Mouse (Mus musculus): ENCODE data around the gene Gm6096. TPM values are rescaled to one million over a fixed set of nuclear protein-coding genes. Genes with fewer than 3 reads are reported as not detected.
"Not testable (repeated sequence)": the region's sequence is repeated elsewhere in the genome, so short reads cannot be mapped to it uniquely, and the experiment has no call there.

Gene Gm6096
- not detected in 2 replicates for polyA plus RNA-seq (2016; fragmentation: Nextera tagmentation; extraction: Ambion mirVana)

- Histone ChIP-seq H3K4me1 (no peaks in the 10 kb centered on the region), H3K4me3 (no peak within 1 kb of the TSS), H3K9ac (no peak within 1 kb of the TSS), H3K9me3 (replicated peaks) (no peaks in the 10 kb centered on the region), H3K36me3 (peaks cover 91% of the 10 kb centered on the region), H3K27ac (no peak within 1 kb of the TSS), H3K27me3 (replicated peaks) (no peaks in the 10 kb centered on the region), H3K4me2 (no peak within 1 kb of the TSS)
- ATAC-seq: no peak
- 89% methylated on average over 7 of the region's 7 CpGs for WGBS (ENCODE audit: insufficient replicate concordance)
These were observed at the start of gene Gm6096 for GRCm38 (mm10) chr7:34250738-34251137. TSS of gene Gm6096 (plus strand) at chr7:34251038.

DNA sequence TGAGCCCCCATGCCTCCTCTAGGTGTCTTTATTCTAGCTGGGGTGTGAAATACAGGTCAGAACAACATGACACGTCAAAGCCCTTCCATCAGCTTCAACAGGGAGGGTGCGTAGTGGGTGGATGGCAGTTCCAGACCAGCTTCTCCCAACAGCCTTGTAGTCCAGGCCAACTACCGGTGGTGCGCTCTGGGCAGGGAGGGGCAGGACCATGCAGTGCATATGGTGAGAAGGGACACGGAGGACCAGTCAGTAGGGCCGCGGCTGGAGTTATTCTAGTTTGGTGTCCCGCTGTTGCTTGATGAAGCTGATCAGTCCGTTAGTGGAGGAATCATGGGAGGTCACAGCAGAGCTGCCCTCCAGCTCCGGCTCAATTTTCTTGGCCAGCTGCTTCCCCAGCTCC, 48.7 kb upstream of the Gm6096 start:
- H3K4me1 ChIP-seq; H3K4me2 ChIP-seq; H3K9ac ChIP-seq; H3K4me3 ChIP-seq; ATAC-seq; H3K9me3 ChIP-seq (replicated peaks); H3K27ac ChIP-seq; H3K27me3 ChIP-seq (replicated peaks): not testable (repeated sequence)
- H3K36me3 ChIP-seq: peaks cover 69% of the 10 kb centered on the region
- WGBS (ENCODE audit: insufficient replicate concordance): 91% methylated on average over 10 of the region's 10 CpGs

DNA sequence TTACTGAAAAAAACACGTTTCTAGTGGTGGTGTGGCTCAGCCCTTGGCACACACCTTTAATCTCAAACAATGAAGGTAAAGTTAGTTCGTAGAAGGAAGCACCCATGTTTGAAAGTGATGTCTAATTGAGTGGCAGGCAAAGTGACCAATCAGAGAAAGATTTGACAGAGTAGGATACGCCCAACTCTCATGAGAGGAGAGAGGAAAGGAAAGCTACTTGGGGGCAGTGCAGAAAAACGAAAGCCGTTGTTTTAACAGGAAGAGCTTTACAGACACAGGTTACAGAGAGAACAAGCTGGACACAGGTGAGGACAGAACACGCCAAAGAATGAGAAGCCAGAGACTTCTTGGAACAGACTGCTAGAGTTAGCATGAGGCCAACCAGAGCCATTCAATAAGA, 44.5 kb upstream of the Gm6096 start:
- H3K4me2 ChIP-seq: no peak overlapping the region
- no peak overlapping the region for H3K9ac ChIP-seq
- H3K27me3 ChIP-seq (replicated peaks): no peaks in the 10 kb centered on the region
- H3K27ac ChIP-seq: no peak overlapping the region
- no peak for ATAC-seq
- no peaks in the 10 kb centered on the region for H3K4me1 ChIP-seq
- H3K9me3 ChIP-seq (replicated peaks): no peaks in the 10 kb centered on the region
- H3K36me3 ChIP-seq: peaks cover 100% of the 10 kb centered on the region
- no peak overlapping the region for H3K4me3 ChIP-seq
- 85% methylated on average over 6 of the region's 6 CpGs for WGBS (ENCODE audit: insufficient replicate concordance)

- no peaks in the 10 kb centered on the region for H3K4me1 ChIP-seq
- ATAC-seq: no peak
- peaks cover 100% of the 10 kb centered on the region for H3K36me3 ChIP-seq
- no peak overlapping the region for H3K4me3 ChIP-seq
- H3K27ac ChIP-seq: no peak overlapping the region
- no peak overlapping the region for H3K4me2 ChIP-seq
- WGBS (ENCODE audit: insufficient replicate concordance): 79% methylated on average over 9 of the region's 9 CpGs
- H3K27me3 ChIP-seq (replicated peaks): no peaks in the 10 kb centered on the region
- H3K9ac ChIP-seq: no peak overlapping the region
- no peaks in the 10 kb centered on the region for H3K9me3 ChIP-seq (replicated peaks)
These were observed 42.7 kb upstream of the Gm6096 start for GRCm38 (mm10) chr7:34208027-34208745.

- no peak overlapping the region for H3K4me2 ChIP-seq
- H3K36me3 ChIP-seq: peaks cover 100% of the 10 kb centered on the region
- ATAC-seq: no peak
- no peaks in the 10 kb centered on the region for H3K27me3 ChIP-seq (replicated peaks)
- no peak overlapping the region for H3K27ac ChIP-seq
- H3K9ac ChIP-seq: no peak overlapping the region
- no peak overlapping the region for H3K4me3 ChIP-seq
- H3K4me1 ChIP-seq: 0 out of 2 replicates have a peak, but pooled peaks cover 7% of the 10 kb centered on the region
- H3K9me3 ChIP-seq (replicated peaks): no peaks in the 10 kb centered on the region
- WGBS (ENCODE audit: insufficient replicate concordance): 80% methylated on average over 7 of the region's 7 CpGs
These were observed 37.6 kb upstream of the Gm6096 start for GRCm38 (mm10) chr7:34213281-34213680.

DNA sequence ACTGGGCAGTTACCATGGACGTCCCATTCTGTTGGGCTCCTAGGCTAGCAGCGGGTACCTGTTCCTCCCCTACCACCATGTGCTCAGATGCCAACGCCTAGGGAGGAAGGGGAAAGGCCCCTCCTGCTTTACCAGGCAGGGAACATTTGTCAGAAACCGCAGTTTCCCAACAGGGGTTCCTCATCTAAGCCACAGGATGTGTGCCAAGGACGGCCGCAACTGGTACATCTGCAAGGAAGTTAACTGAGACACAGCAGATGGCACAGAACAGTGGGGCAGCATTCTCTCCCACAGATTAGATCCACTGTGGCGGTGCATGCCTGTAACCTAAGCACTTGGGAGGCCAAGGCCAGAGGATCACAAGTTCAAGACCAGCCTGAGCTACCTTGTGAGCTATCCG, 36.2 kb upstream of the Gm6096 start:
- Histone ChIP-seq H3K4me3 (no peak overlapping the region), H3K9ac (no peak overlapping the region), H3K27ac (no peak overlapping the region), H3K4me1 (0 out of 2 replicates have a peak, but pooled peaks cover 7% of the 10 kb centered on the region), H3K27me3 (replicated peaks) (no peaks in the 10 kb centered on the region), H3K9me3 (replicated peaks) (no peaks in the 10 kb centered on the region), H3K36me3 (peaks cover 100% of the 10 kb centered on the region), H3K4me2 (no peak overlapping the region)
- 85% methylated on average over 8 of the region's 8 CpGs for WGBS (ENCODE audit: insufficient replicate concordance)
- ATAC-seq: no peak

- Histone ChIP-seq H3K4me1 (0 out of 2 replicates have a peak, but pooled peaks cover 7% of the 10 kb centered on the region), H3K9ac (no peak overlapping the region), H3K27me3 (replicated peaks) (no peaks in the 10 kb centered on the region), H3K36me3 (peaks cover 100% of the 10 kb centered on the region), H3K27ac (no peak overlapping the region), H3K4me2 (no peak overlapping the region), H3K9me3 (replicated peaks) (no peaks in the 10 kb centered on the region), H3K4me3 (no peak overlapping the region)
- WGBS (ENCODE audit: insufficient replicate concordance): 81% methylated on average over 9 of the region's 9 CpGs
- no peak; the same call in 1 of the 2 replicates for ATAC-seq
These were observed 35.4 kb upstream of the Gm6096 start for GRCm38 (mm10) chr7:34215481-34215880.

DNA sequence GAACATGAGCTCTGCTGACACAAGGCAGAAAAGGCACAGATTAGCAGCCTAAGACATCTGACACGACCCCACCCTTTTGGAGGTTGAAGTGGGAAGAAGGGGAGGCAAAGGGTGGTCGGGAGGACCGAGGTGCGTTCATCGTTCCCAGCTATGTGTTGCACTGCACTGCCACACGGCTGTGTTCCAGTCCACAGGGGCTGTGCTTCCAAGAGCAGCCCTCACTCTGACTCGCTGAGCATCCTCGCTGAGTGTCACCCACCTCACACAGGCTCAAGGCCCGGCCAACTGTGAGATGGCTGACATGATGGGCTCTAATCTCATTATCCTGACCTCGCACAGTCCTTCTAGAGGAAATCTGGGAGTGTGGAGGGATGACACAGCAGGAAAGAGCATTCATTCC, 34.4 kb upstream of the Gm6096 start:
- Histone ChIP-seq H3K4me1 (0 out of 2 replicates have a peak, but pooled peaks cover 7% of the 10 kb centered on the region), H3K36me3 (peaks cover 100% of the 10 kb centered on the region), H3K9me3 (replicated peaks) (no peaks in the 10 kb centered on the region), H3K4me2 (no peak overlapping the region), H3K9ac (no peak overlapping the region), H3K27me3 (replicated peaks) (no peaks in the 10 kb centered on the region), H3K27ac (no peak overlapping the region), H3K4me3 (no peak overlapping the region)
- 77% methylated on average over 10 of the region's 10 CpGs for WGBS (ENCODE audit: insufficient replicate concordance)
- no peak for ATAC-seq

DNA sequence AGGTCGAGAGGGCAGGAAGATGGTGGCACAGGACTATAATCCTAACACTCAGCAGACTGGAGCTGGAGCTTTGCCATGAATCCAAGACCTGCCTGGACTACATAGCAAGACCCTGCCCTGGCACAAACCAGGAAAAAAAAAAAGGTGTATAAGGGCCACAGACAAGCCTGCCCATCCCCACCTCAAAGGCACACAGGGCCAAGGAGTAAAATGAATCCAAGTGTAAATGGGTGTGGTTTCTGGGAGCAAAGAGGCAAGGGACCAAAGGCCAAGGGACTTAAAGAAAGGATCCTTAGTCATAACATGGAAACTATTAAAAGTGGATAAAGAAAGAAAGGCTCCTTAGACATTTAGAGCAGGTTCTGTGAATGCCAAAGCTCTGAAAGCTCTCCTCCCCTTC, 32.3 kb upstream of the Gm6096 start:
- WGBS (ENCODE audit: insufficient replicate concordance): 61% methylated on average over 1 of the region's 1 CpGs
- H3K27ac ChIP-seq: no peak overlapping the region
- peaks cover 100% of the 10 kb centered on the region for H3K36me3 ChIP-seq
- no peak overlapping the region for H3K9ac ChIP-seq
- ATAC-seq: no peak
- 0 out of 2 replicates have a peak, but pooled peaks cover 7% of the 10 kb centered on the region for H3K4me1 ChIP-seq
- no peak overlapping the region for H3K4me2 ChIP-seq
- H3K4me3 ChIP-seq: no peak overlapping the region
- no peaks in the 10 kb centered on the region for H3K9me3 ChIP-seq (replicated peaks)
- no peaks in the 10 kb centered on the region for H3K27me3 ChIP-seq (replicated peaks)

- 81% methylated on average over 9 of the region's 9 CpGs for WGBS (ENCODE audit: insufficient replicate concordance)
- Histone ChIP-seq H3K36me3 (peaks cover 99% of the 10 kb centered on the region), H3K27ac (no peak overlapping the region), H3K4me2 (no peak overlapping the region), H3K9me3 (replicated peaks) (no peaks in the 10 kb centered on the region), H3K27me3 (replicated peaks) (no peaks in the 10 kb centered on the region), H3K9ac (no peak overlapping the region), H3K4me1 (peaks cover 14% of the 10 kb centered on the region), H3K4me3 (no peak overlapping the region)
- no peak for ATAC-seq
These were observed 29.1 kb upstream of the Gm6096 start for GRCm38 (mm10) chr7:34221594-34222250.

GRCm38 (mm10) chr7:34222340-34222739, 28.5 kb upstream of the Gm6096 start:
- Histone ChIP-seq H3K4me2 (no peak overlapping the region), H3K9ac (no peak overlapping the region), H3K27ac (no peak overlapping the region), H3K4me3 (no peak overlapping the region), H3K36me3 (peaks cover 99% of the 10 kb centered on the region), H3K4me1 (peaks cover 20% of the 10 kb centered on the region), H3K9me3 (replicated peaks) (no peaks in the 10 kb centered on the region), H3K27me3 (replicated peaks) (no peaks in the 10 kb centered on the region)
- no peak for ATAC-seq
- WGBS (ENCODE audit: insufficient replicate concordance): 87% methylated on average over 10 of the region's 10 CpGs

DNA sequence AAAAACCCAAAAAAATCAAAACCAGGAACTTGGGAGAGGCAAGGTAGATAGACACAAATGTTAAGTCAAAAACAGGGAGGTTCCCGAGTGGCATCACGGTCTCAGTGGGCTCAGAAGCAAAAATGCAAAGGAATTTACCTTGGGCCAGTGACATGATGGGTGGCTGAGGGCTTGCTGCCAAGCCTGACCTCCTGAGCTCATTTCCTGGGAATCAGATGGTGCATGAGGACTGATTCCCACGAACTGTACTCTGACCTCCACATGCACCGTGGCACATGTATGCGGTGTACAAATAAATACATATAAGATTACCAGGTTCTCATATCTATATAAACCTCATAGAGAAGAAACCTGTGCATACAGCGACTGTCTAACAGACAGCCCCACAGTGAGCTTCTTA, 26.5 kb upstream of the Gm6096 start:
- Histone ChIP-seq H3K9me3 (replicated peaks) (no peaks in the 10 kb centered on the region), H3K9ac (no peak overlapping the region), H3K27me3 (replicated peaks) (no peaks in the 10 kb centered on the region), H3K27ac (no peak overlapping the region), H3K36me3 (peaks cover 94% of the 10 kb centered on the region), H3K4me3 (no peak overlapping the region), H3K4me2 (no peak overlapping the region), H3K4me1 (peaks cover 40% of the 10 kb centered on the region)
- 85% methylated on average over 6 of the region's 6 CpGs for WGBS (ENCODE audit: insufficient replicate concordance)
- ATAC-seq: no peak

All from liver, embryonic 12.5 days (tissue).